ENCODE assay signal across 8 mouse cellular contexts in the genomic region with DNA sequence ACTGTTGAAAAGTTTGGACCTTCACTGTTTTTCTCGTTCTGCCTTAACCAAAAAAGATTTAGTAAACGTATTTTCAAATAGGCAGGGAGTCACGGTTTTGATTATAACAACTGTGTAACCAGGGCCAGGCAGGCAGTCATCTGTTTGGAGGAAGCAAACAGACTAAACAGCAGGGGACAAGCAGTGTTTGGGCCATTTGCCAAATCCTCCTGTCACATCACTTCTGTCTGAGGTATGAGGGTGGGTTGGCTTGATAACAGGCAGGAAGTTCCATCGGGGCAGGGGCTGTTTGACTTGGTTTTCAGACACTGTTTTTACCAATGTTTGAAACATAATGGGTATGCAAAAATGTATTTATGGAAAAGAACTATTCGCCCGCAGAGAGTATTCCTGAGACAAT. TPM values are rescaled to one million over a fixed set of nuclear protein-coding genes. Genes with fewer than 3 reads are reported as not detected.
A peak's percentile ranks its signal among the peaks of the same experiment; 100 is the strongest.
DNase-seq lines count a peak whose midpoint lies in the region; ATAC-seq and TF ChIP-seq lines count a peak whose summit lies in the region.

No protein-coding gene starts in this region.

- H3K27ac ChIP-seq in neural tube, embryonic 13.5 days (replicated peaks), result no peak overlapping the region
- H3K27ac ChIP-seq in neural tube, embryonic 15.5 days (replicated peaks), result no peak overlapping the region
- no peak overlapping the region for H3K27ac ChIP-seq in hindbrain, postnatal 0 days

- DNase-seq in adrenal gland, postnatal 14 days, result peak; percentile 40
- no peak for DNase-seq in adrenal gland, adult 2 months
- DNase-seq in hindbrain, postnatal 0 days (ENCODE audit: low spot score), result peak; percentile 82
- peak; percentile 23 for DNase-seq in retina, postnatal 7 days (ENCODE audit: low read depth, low spot score)
- DNase-seq in left cerebral cortex, adult 8-10 months (ENCODE audit: low spot score in 2 of 2), result no peak
- no peak for DNase-seq in left cerebral cortex, postnatal 25 days (ENCODE audit: low spot score in 2 of 2)

- intact Hi-C loops in left cerebral cortex, postnatal 25 days (cut with DNase I), result no loop called here

- no peak overlapping the region for H3K9ac ChIP-seq in neural tube, embryonic 13.5 days
- H3K9ac ChIP-seq in neural tube, embryonic 15.5 days (replicated peaks), result no peak overlapping the region
- no peak overlapping the region for H3K9ac ChIP-seq in hindbrain, postnatal 0 days (replicated peaks; ENCODE audit: low read length)

- WGBS in neural tube, embryonic 13.5 days, result 35% methylated on average over 6 of the region's 6 CpGs
- whole genome bisulfite sequencing in neural tube, embryonic 15.5 days, result 26% methylated on average over 6 of the region's 6 CpGs
- 20% methylated on average over 6 of the region's 6 CpGs for WGBS in hindbrain, postnatal 0 days

- H3K4me1 ChIP-seq in neural tube, embryonic 13.5 days (replicated peaks), result peaks cover 80% of the 10 kb centered on the region
- peaks cover 62% of the 10 kb centered on the region for H3K4me1 ChIP-seq in neural tube, embryonic 15.5 days
- peaks cover 14% of the 10 kb centered on the region for H3K4me1 ChIP-seq in hindbrain, postnatal 0 days (ENCODE audit: insufficient read depth, low read length)

- no peaks in the 10 kb centered on the region for H3K36me3 ChIP-seq in neural tube, embryonic 13.5 days
- H3K36me3 ChIP-seq in neural tube, embryonic 15.5 days, result no peaks in the 10 kb centered on the region
- H3K36me3 ChIP-seq in hindbrain, postnatal 0 days (ENCODE audit: insufficient read depth, low read length), result no peaks in the 10 kb centered on the region

- H3K27me3 ChIP-seq in neural tube, embryonic 13.5 days, result no peaks in the 10 kb centered on the region
- H3K27me3 ChIP-seq in neural tube, embryonic 15.5 days (replicated peaks), result no peaks in the 10 kb centered on the region
- no peaks in the 10 kb centered on the region for H3K27me3 ChIP-seq in hindbrain, postnatal 0 days (ENCODE audit: insufficient read depth, low read length)

- H3K4me2 ChIP-seq in neural tube, embryonic 13.5 days, result no peak overlapping the region
- no peak overlapping the region for H3K4me2 ChIP-seq in neural tube, embryonic 15.5 days
- H3K4me2 ChIP-seq in hindbrain, postnatal 0 days (ENCODE audit: low read depth, low read length), result no peak overlapping the region

- H3K4me3 ChIP-seq in neural tube, embryonic 13.5 days, result no peak overlapping the region
- H3K4me3 ChIP-seq in neural tube, embryonic 15.5 days (replicated peaks), result no peak overlapping the region
- H3K4me3 ChIP-seq in hindbrain, postnatal 0 days (ENCODE audit: low read length), result no peak overlapping the region

- 0 out of 2 replicates have a peak, but pooled peaks have one; percentile 48 for ATAC-seq in neural tube, embryonic 13.5 days (ENCODE audit: low read depth)
- ATAC-seq in neural tube, embryonic 15.5 days (ENCODE audit: low FRiP score), result no peak
- no peak for ATAC-seq in hindbrain, postnatal 0 days

- no peak for TF ChIP-seq CTCF in hindbrain, postnatal 0 days (IDR thresholded peaks at IDR 0.05; ENCODE audit: low read depth)

- no peaks in the 10 kb centered on the region for H3K9me3 ChIP-seq in neural tube, embryonic 13.5 days
- no peaks in the 10 kb centered on the region for H3K9me3 ChIP-seq in neural tube, embryonic 15.5 days (replicated peaks)
- H3K9me3 ChIP-seq in hindbrain, postnatal 0 days (ENCODE audit: low read length), result no peaks in the 10 kb centered on the region

RNA-seq across cellular contexts. Expression of gene Zfand3, which starts 22.1 kb away (rescaled TPM):
- 126 and 133 TPM in 2 replicates for total RNA-seq in adrenal gland, postnatal 14 days (2021)
- 100 to 1,000 TPM; 164 to 210 TPM for total RNA-seq in adrenal gland, adult 2 months (2021)
- polyA plus RNA-seq in adrenal gland, adult 2 months (2012; rRNA removed), result 60.9 and 67.0 TPM in 2 replicates
- 79.3 TPM in 2 replicates for polyA plus RNA-seq in neural tube, embryonic 13.5 days (2015; fragmentation: Nextera tagmentation; extraction: Ambion mirVana)
- polyA plus RNA-seq in neural tube, embryonic 15.5 days (2015; fragmentation: Nextera tagmentation; extraction: Ambion mirVana), result 55.6 and 62.0 TPM in 2 replicates
- total RNA-seq in hindbrain, postnatal 0 days (2014; rRNA removed), result 84.5 and 105 TPM in 2 replicates
- polyA plus RNA-seq in hindbrain, postnatal 0 days (2015; fragmentation: Nextera tagmentation; extraction: Ambion mirVana), result 49.2 and 50.6 TPM in 2 replicates
- 100 to 1,000 TPM in 2 of 4 experiments, 10 to 100 TPM in 2; 96.1 to 103 (median 100) TPM for total RNA-seq in left cerebral cortex, adult 8-10 months (2022)
- 100 to 1,000 TPM; 114 to 122 TPM for total RNA-seq in left cerebral cortex, postnatal 25 days (2021)

RNA-seq across cellular contexts. Expression of gene Mdga1, which starts 56.7 kb away (rescaled TPM):
- 1.3 and 1.8 TPM in 2 replicates for total RNA-seq in adrenal gland, postnatal 14 days (2021)
- total RNA-seq in adrenal gland, adult 2 months (2021), result 1 to 10 TPM; 1.0 to 1.3 TPM
- polyA plus RNA-seq in adrenal gland, adult 2 months (2012; rRNA removed), result 1.5 and 2.4 TPM in 2 replicates
- polyA plus RNA-seq in neural tube, embryonic 13.5 days (2015; fragmentation: Nextera tagmentation; extraction: Ambion mirVana), result 9.0 and 10.2 TPM in 2 replicates
- 7.1 and 10.9 TPM in 2 replicates for polyA plus RNA-seq in neural tube, embryonic 15.5 days (2015; fragmentation: Nextera tagmentation; extraction: Ambion mirVana)
- 73.3 and 104 TPM in 2 replicates for total RNA-seq in hindbrain, postnatal 0 days (2014; rRNA removed)
- 14.0 and 16.7 TPM in 2 replicates for polyA plus RNA-seq in hindbrain, postnatal 0 days (2015; fragmentation: Nextera tagmentation; extraction: Ambion mirVana)
- 10 to 100 TPM; 17.9 to 32.2 (median 20.4) TPM for total RNA-seq in left cerebral cortex, adult 8-10 months (2022)
- total RNA-seq in left cerebral cortex, postnatal 25 days (2021), result 10 to 100 TPM; 30.4 to 36.6 TPM

Comparison
In these comparisons a context has a peak if more than half of its experiments do, and no peak if none do; other contexts are left out.
1. DNase-seq: peak in adrenal gland, postnatal 14 days (single experiment), hindbrain, postnatal 0 days (single experiment) and retina, postnatal 7 days (single experiment); none in adrenal gland, adult 2 months (single experiment), left cerebral cortex, adult 8-10 months (0 of 2) and left cerebral cortex, postnatal 25 days (0 of 2).